Mouse (Mus musculus): ENCODE measurements around the gene Cntn4.
"Not testable (repeated sequence)": the region's sequence is repeated elsewhere in the genome, so short reads cannot be mapped to it uniquely, and the experiment has no call there.

The Cntn4 gene

GRCm38 (mm10) chr6:106329636-106330035 lies 652.2 kb downstream of the Cntn4 start:
- no peak for DNase-seq (ENCODE audit: inconsistent ontology term)

GRCm38 (mm10) chr6:106332466-106332865 lies 655.0 kb downstream of the Cntn4 start:
- DNase-seq (ENCODE audit: inconsistent ontology term): no peak

GRCm38 (mm10) chr6:106332933-106333332 lies 655.5 kb downstream of the Cntn4 start:
- no peak for DNase-seq (ENCODE audit: inconsistent ontology term)

DNA sequence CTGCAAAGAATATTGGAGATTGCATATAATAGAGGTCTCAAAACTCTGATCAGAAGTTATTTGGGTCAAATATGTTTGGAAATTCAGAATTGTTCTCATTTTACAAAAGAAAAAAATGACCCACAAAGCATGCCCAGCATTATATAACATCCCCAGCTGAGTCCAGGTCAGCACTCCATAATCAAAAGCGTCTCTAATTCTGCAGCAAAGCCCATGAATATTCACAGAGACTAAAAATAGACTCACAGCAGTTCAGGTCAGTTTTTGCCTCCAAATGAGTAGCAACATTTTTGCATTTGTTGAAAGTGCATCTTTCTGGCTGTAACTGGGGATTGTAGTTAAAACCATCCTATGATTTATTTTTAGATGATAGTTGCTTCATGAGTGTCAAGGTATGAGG lies 657.6 kb downstream of the Cntn4 start:
- peak; percentile 36 for DNase-seq (ENCODE audit: inconsistent ontology term)

DNA sequence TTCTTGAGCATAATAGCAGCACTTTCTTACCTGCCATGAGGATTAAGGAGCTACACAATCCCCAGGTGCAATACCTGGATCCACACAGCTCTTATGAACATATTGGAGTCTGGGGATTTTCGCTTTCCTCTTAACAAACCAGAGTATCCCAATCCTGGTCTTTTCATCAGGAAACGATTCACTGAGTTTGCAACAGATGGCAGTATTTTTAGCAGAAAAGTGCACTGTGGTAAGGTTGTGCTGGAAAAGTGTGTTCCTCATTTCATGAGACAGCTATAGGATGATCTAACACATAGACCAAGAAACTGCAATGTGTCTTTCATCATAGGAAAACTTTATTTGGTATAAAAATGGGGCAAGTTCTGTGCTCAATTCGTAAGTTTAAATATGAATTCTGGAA lies 659.3 kb downstream of the Cntn4 start:
- DNase-seq (ENCODE audit: inconsistent ontology term): no peak

- no peak for DNase-seq (ENCODE audit: inconsistent ontology term)
Measured at GRCm38 (mm10) chr6:106337829-106338228, 660.4 kb downstream of the Cntn4 start.

- no peak for DNase-seq (ENCODE audit: inconsistent ontology term)
Measured at GRCm38 (mm10) chr6:106341114-106341513, 663.7 kb downstream of the Cntn4 start.

DNA sequence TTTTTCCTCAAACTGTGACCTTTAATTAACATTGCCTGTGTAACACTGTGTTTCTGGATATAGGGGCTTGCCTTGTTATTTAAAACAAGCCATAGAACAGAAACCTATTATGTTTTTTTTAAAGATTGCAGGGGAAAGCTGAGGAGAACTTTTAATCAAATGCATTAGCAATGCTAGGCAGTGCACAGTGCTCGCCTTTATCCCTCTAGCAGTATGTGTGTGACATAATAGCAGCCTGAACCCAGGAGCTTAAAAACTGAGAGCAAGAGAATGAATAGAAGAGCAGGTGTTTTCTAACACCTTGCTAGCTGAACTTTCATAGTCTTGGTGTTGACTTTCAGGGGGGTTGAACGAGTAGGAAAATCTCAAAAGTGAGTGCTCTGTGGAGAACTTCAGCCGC lies 672.6 kb downstream of the Cntn4 start:
- no peak for DNase-seq (ENCODE audit: inconsistent ontology term)

- DNase-seq (ENCODE audit: inconsistent ontology term): no peak
Measured at GRCm38 (mm10) chr6:106351389-106351788, 673.9 kb downstream of the Cntn4 start.

- DNase-seq (ENCODE audit: inconsistent ontology term): not testable (repeated sequence)
Measured at GRCm38 (mm10) chr6:106358801-106359200, 681.3 kb downstream of the Cntn4 start.

GRCm38 (mm10) chr6:106381288-106382025 lies 704.0 kb downstream of the Cntn4 start:
- no peak for DNase-seq (ENCODE audit: inconsistent ontology term)

DNA sequence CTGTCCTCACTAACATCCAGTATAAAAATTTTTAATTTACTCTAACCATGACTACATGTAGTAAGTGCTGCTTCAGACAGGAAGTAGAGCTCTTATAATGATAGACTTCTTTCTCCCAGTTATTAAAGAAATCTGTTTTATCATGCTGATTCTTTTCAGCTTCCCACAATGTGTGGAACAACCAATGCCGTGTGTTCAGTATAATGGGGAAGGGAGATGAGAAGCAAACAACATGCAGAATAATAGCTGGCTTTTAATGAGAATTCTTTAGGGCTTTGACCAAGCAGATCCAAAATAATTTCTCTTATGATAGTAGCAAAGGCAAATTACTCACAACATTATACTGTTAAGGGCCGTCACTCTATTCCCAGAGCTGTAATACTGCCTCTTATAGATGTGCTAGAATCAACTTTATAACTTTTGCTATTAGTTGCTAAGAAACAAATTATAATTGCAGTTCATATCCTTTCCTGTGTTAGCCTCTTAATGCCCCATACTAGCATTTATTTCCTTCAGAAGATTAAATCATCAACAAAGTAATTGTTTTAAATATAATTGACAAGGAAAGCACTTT lies 710.5 kb downstream of the Cntn4 start:
- no peak for DNase-seq (ENCODE audit: inconsistent ontology term)

- no peak for DNase-seq (ENCODE audit: inconsistent ontology term)
Measured at GRCm38 (mm10) chr6:106408014-106408413, 730.6 kb downstream of the Cntn4 start.

- DNase-seq (ENCODE audit: inconsistent ontology term): no peak
Measured at GRCm38 (mm10) chr6:106408634-106409033, 731.2 kb downstream of the Cntn4 start.

DNA sequence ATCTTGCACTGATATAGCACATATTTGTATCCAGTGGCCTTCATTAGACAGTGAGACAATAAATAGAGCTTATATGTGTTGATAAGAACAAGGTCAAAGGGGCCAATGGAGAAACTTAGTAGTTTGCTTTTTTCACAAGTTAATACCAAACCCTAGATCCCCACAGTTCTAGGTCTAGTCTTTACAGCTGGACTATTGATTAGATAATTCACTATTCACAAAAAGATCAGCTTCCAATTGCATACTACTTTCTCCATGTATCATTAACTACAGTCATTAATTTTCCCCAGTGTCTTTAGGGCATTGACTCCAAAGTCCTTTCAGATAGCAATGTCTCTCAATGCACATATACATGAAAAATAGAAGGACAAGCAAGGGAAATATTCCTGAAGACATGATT lies 745.5 kb downstream of the Cntn4 start:
- no peak for DNase-seq (ENCODE audit: inconsistent ontology term)

- DNase-seq (ENCODE audit: inconsistent ontology term): no peak
Measured at GRCm38 (mm10) chr6:106423471-106423870, 746.0 kb downstream of the Cntn4 start.

DNA sequence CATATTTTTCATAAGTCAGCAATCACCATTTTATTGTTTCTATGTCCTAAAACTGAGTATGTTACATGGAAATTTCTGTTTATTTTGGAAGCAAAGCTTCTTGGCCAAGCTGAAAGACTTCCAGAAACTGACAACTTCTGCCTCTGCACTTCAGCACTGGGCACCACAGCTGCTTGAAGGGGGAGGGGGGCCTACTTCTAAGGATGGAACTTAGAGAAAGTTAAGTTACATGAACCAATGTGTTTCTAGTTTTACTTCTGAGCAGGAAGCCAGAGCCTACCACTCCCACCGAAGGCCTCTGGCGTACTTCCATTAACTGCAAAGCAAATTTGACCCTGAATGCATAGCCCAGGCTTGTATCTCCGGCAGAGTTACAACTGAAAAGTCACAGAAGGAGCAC lies 749.2 kb downstream of the Cntn4 start:
- no peak for DNase-seq (ENCODE audit: inconsistent ontology term)

DNA sequence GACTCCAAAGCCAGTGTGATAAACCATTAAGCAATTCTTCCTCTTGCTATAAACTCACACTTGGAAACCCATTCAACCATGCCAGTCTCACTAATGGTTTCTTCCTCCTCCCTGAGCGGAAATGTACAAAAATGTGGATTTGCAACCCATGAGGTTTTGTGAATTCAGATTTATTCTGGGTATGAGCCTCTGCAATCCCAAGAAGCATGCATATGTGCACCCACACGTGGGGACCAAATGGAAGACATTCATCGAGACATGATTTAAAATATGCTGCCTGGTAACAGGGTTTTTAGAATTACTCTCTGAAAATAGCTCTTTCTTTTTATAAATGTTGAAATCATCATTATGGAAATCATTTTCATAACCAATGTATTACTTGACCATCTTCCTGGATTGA lies 754.0 kb downstream of the Cntn4 start:
- no peak for DNase-seq (ENCODE audit: inconsistent ontology term)

GRCm38 (mm10) chr6:106440786-106441185 lies 763.3 kb downstream of the Cntn4 start:
- DNase-seq (ENCODE audit: inconsistent ontology term): peak; percentile 5

DNA sequence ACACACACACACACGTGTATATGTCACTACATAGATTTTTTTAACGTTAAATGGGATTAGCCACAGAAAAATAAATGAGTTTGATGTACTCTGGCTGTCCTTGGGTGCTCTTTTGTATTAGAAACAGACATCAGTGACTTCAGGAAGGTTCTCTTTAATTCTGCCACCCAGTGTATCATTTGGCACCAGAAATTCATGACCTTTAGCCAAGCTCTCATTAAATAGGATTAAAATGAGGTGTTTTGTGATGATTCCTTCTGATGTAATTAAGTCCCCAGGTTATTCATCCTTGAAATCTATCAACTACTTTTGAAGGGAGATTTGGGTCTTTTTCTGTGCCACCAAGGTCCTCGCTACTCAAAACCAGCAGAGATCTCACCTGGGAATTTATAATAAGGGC lies 763.8 kb downstream of the Cntn4 start:
- DNase-seq (ENCODE audit: inconsistent ontology term): peak; percentile 6

DNA sequence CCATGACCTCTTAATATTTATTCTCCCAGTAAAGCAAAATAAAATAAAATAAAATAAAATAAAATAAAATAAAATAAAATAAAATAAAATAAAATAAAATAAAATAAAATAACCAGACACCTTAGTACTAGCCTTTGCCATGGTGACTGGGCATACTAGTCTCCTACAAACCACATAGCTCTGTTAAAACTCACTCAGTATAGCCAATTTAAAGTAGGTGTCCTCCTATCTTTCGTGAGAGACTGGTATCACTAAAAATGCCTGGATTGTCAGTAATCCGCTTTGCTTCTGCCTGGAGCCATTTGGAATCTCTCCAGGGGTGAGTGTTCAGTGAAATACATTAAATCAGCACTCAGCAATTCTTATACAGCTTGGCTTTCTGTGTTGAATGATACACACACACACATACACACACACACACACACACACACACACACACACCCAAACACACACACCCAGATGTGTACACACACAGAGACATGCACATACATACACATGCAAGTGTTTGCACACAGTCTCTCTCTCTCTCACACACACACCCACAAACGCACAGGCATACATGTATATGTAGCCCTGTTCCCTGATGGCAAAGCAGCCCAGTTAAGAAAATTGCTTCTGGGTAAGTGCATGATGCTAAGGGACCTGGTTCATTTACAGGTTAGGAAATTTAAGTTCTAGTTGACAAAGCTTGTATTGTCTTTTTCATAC lies 776.8 kb downstream of the Cntn4 start:
- no peak for DNase-seq (ENCODE audit: inconsistent ontology term)

DNA sequence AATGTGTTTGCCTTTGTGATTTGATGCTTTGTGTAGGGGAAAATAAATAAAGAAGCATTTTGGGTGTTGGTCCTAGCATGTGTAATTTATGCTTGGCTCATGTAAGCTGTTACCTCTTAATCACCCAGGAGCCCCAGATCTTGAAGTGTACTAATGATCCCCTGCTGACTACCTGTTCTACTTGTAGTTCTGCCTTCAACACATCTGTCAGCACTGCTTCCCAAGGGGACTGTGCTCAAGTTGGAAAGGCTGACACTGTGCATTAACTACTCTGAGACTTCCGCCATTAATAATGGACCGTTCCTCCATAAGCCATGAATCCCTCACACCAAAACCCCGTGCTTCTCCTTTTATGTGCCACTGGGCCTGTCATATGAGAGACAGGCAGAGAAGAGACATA lies 778.2 kb downstream of the Cntn4 start:
- no peak for DNase-seq (ENCODE audit: inconsistent ontology term)

- DNase-seq (ENCODE audit: inconsistent ontology term): no peak
Measured at GRCm38 (mm10) chr6:106458166-106458565, 780.7 kb downstream of the Cntn4 start.
